Mouse (Mus musculus): ENCODE measurements around the gene Pdcl3.
"Not testable (repeated sequence)": the region's sequence is repeated elsewhere in the genome, so short reads cannot be mapped to it uniquely, and the experiment has no call there.

Gene Pdcl3

GRCm38 (mm10) chr1:39017871-39018270 is 32.5 kb downstream of the Pdcl3 start:
- DNase-seq (ENCODE audit: extremely low read depth, low read depth, low spot score): no peak

GRCm38 (mm10) chr1:39025142-39025541 is 39.7 kb downstream of the Pdcl3 start:
- DNase-seq (ENCODE audit: extremely low read depth, low read depth, low spot score): no peak

- no peak for DNase-seq (ENCODE audit: extremely low read depth, low read depth, low spot score)
Measured at GRCm38 (mm10) chr1:39025840-39026239, 40.4 kb downstream of the Pdcl3 start.

GRCm38 (mm10) chr1:39029176-39029575 is 43.8 kb downstream of the Pdcl3 start:
- no peak for DNase-seq (ENCODE audit: extremely low read depth, low read depth, low spot score)

DNA sequence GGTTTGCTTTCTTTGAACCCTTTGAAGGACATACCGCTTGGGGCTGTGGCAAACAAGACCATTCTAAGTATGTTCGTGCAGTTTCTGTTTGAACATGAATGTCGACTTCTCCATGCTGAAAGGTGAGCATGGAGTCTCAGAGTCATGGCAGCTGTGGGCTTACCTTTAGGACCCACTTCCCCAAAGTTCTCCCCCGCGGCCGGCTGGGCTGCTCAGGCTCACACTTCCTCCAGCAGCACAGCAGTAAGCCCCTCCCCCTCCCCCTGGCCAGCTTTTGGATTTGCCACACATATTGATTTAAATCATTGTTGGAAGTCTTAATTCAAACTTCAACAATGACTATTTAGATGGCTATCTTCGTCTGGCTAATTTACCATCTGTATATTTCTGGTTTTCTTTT is 44.7 kb downstream of the Pdcl3 start:
- no peak for DNase-seq (ENCODE audit: extremely low read depth, low read depth, low spot score)

- no peak for DNase-seq (ENCODE audit: extremely low read depth, low read depth, low spot score)
Measured at GRCm38 (mm10) chr1:39035817-39036216, 50.4 kb downstream of the Pdcl3 start.

- no peak for DNase-seq (ENCODE audit: extremely low read depth, low read depth, low spot score)
Measured at GRCm38 (mm10) chr1:39042188-39042587, 56.8 kb downstream of the Pdcl3 start.

- DNase-seq (ENCODE audit: extremely low read depth, low read depth, low spot score): not testable (repeated sequence)
Measured at GRCm38 (mm10) chr1:39044442-39044841, 59.0 kb downstream of the Pdcl3 start.

- DNase-seq (ENCODE audit: extremely low read depth, low read depth, low spot score): no peak
Measured at GRCm38 (mm10) chr1:39046689-39047088, 61.3 kb downstream of the Pdcl3 start.

All from fat pad, adult 2 months (tissue).